Mouse (Mus musculus): ENCODE results near the gene Zic5.

The Zic5 gene

DNA sequence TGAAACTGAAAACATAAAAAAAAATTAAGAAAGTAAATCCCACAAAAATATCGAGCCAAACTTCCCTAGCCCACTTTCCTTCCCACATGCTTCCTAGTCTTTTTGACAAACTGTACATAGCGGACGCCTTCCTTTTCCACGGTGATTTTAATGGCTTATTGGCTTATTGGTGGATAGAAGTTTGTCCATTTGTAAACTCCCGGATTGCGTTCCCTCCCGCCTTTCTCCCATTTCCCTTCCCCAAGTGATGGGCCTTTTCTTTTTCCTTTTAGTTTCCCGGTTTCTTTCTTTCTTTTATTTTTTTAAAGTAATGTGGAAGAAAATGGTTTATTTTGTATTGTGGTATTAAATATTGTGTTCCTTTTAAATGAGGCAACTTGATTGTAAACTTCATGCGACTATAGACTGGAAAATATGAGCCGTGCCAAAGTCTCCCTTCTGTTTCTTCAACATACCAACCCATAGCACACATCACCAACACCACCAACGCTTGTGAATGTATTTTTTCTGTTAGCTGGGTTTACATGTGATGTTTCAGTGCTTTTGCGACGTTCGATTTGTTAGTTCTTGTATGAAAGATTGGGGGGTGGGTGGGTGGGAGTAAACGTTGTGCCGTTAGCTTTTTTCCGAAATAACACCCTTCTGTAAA is 14.1 kb upstream of the Zic5 start:
- DNase-seq = no peak

DNA sequence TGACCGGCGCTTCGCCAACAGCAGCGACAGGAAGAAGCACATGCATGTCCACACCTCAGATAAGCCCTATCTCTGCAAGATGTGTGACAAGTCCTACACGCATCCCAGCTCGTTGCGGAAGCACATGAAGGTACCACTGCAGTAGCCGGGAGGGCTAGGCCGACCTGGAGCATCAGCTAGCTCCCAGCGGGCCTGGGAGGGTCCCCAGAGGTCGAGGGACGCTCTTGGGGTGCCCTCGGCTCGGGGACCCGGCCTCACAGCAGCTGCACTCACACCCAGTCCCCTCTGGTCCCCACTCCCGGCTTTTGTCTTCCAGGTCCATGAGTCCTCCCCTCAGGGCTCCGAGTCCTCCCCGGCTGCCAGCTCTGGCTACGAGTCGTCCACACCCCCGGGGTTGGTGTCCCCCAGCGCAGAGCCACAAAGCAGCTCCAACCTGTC is 13.1 kb upstream of the Zic5 start:
- DNase-seq = no peak

DNA sequence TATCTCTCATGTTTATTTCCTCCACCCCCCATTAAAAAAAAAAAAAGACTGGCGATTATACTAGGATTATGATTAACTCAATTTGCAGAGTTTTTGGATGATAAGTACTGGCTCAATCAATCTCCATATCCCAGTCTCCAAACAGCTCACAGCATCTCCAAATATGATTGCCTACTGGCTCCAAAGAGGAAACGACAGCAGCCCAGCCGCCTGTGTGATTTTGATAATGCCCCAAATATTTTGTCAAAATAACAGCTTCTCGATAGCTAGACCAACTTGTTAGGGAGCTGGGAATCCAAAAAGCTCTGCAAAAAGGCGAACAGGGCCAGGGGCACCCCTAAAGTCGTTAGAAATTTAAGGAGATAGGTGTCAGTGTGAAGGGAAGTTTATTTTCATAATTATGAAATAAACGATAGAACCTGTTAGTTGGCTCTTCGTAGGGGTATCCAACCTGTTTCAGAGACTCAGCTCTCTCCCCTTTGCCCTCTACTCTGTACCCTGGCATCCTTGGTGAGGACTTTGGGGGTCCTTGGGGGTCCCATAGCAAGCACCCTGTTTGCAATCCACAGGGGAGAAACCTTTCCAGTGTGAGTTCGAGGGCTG is 12.6 kb upstream of the Zic5 start:
- no peak for DNase-seq

DNA sequence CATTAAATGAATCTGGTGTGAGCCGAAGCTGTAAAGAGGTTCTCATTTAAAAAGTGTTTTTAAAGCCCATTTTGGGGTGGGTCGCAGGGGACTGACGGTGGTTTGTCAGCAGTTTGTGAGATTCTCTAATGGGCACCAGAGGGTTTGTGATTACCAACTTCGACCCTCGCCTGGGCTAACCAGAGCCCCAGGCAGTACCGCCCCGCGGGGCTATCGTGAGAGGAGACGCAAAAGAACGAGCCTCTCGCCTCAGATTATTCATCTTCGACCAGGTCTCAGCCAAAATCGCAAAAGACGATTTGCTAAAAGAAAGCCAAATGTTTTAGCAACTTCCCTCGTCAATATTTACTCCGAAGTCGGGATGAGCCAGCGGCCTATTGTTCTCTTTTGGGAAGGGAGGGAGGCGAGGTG is 11.8 kb upstream of the Zic5 start:
- no peak for DNase-seq

DNA sequence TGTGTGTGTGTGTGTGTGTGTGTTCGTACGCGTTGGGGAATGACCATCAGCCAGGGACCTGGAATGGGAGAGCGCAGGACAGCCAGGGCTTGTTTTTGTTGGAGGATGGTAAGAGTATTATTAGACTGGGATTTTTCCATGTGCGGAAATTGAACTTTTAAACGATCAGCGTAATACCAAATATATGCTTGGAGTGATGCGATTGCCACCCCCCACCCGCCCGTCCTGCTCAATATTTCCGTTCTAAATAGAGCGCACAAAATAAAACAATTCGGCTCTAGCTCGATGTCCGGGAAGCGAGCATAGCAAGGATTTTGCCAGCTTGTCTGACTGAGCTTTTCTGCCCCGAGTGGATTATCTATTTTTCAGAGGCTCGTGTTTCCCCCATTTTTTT is 11.3 kb upstream of the Zic5 start:
- DNase-seq = no peak

DNA sequence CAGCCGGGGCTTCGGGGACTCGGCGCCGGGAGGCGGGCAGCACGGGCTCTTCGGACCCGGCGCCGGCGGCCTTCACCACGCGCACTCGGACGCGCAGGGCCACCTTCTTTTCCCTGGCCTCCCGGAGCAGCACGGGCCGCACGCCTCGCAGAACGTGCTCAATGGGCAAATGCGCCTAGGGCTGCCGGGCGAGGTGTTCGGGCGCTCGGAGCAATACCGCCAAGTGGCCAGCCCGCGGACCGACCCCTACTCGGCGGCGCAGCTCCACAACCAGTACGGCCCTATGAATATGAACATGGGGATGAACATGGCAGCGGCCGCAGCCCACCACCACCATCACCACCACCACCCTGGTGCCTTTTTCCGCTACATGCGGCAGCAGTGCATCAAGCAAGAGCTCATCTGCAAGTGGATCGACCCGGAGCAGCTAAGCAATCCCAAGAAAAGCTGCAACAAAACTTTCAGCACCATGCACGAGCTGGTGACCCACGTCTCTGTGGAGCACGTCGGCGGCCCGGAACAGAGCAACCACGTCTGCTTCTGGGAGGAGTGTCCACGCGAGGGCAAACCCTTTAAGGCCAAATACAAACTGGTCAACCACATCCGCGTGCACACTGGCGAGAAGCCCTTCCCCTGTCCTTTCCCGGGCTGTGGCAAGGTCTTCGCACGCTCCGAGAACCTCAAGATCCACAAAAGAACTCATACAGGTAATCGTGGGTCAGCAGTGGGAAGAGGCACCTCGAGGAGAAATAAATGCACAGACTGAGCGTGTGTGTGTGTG is 10.8 kb upstream of the Zic5 start:
- no peak for DNase-seq

DNA sequence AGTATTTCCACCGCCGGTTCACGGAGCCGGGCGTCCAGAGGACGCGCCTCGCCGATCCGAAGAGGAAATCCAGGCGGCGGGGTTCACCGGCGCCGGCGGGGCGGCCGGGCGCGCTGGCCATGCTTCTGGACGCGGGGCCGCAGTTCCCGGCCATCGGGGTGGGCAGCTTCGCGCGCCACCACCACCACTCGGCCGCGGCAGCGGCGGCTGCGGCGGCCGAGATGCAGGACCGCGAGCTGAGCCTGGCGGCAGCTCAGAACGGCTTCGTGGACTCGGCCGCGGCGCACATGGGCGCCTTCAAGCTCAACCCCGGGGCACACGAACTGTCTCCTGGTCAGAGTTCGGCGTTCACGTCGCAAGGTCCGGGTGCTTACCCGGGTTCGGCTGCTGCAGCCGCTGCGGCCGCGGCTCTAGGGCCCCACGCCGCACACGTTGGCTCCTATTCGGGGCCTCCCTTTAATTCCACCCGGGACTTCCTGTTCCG is 10.1 kb upstream of the Zic5 start:
- DNase-seq = no peak

DNA sequence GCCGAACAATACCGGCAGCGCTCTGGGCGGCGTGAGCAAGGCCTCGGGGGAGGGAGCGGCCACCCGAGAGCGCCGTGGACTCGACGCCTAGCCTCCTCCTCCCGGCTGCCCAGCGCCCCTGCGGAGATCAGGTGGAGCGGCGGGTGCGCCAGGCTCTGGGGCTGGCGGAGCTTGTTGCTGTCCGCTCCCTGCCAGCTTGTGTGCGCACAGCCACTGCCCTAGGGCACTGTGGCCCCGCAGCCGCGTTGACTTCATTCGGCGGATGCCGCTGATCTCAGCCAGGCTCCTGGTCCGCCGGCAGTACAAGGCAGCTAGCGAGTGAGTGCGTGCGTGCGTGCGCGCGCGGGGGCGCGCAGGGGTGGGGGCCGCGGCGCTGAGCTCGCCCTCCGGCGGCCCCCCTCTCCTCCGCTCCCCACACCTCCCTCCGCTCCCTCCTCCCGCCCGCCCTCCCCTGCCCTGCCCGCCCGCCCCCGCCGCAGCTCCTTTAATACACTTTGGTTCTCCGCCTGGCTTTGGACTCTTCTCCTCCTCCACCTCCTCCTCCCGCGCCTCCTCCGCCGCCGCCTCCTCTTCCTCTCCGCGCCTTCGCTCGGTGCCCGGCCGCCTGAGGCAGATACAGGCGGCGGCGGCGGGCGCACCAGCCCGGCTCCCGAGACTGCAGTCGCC is 9.5 kb upstream of the Zic5 start, which contains the start of gene Zic2:
TSS of gene Zic2 (plus strand) at position 545 of the 666 bp plus-strand sequence.
- DNase-seq = no peak

DNA sequence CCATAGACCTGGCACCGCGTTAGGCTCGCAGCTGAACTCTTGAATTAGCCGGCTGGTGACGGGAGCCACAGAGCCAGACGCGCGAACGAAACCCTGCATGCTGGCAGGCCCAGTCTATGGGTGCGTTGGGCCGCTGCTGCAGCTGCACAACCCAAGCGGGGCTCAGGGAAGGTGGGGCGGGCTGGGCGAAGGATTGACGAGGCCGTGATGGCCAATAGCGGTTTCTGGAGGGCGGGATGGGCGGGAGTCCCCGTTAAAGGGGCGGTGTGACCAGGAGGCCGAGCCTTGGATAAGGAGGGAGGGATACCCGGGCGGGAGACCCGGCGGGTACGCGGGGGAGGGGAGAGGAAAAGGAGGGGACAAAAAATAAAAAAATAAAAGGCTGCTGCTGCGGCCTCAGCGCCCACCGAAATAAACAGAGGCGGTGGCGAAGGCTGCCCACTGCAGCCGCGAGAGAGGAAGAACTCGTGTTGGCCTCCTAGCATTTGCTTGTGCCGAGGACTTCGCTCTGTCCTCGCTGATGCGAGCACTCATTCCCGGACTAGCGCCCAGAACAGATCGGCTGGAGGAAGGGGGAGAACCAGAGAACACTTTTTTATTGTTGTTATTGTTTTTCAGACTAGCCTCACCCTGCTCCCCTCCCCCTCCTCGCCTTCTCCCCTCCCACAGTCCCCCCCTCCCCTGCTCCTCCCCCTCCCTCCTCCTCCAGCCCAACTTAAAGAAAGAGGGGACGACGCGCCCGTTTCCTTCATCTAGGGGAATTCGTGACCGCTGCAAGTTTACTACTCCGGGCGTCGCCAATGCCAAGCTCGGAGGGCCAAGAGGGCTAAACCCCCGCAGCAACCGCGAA is 8.8 kb upstream of the Zic5 start:
- DNase-seq = no peak

DNA sequence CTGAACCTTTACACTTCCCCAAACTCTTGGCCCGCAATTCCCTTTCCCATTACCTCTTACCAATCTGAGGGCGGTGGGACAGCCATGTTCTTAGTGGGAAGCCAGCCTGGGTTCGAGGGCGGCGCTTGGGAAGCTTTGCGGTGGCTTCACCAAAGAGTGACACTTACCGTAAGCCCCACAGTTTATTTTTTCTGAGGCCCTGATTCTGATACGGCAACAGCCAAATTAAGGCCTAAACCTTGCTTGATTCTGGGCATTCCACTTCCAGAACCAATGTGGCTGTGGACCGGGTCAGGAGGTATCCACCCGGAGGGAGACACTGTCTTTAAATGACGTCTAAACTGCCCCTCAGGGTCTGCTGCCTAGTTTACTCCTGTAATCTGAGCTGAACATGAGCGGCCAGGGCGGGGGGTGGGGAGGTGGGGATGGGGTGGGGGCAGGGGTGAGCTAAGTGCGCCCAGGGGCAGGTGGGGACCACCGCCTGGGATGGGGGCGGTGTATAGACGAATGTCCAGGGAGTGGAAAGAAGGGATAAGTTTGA is 7.8 kb upstream of the Zic5 start:
- no peak for DNase-seq

DNA sequence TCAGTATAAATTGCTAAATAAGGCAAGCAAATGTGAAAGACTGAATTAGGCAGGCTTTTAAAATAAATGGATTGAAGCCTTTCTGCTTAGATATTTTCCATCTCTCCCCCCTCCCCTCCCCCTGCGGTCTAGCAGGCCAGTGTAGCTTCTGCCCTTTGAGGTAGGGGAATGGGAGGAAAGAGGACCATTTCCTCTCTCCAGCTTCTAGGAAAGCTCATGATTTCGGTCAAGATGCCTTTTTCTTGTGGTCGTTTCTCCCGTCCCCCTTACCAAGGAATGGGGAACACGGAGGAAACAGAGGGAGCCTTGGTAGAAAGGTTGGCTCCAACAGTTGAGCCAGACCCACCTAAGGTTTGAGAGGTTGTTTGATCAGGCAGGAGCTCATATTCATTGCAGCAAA is 7.2 kb upstream of the Zic5 start:
- no peak for DNase-seq

DNA sequence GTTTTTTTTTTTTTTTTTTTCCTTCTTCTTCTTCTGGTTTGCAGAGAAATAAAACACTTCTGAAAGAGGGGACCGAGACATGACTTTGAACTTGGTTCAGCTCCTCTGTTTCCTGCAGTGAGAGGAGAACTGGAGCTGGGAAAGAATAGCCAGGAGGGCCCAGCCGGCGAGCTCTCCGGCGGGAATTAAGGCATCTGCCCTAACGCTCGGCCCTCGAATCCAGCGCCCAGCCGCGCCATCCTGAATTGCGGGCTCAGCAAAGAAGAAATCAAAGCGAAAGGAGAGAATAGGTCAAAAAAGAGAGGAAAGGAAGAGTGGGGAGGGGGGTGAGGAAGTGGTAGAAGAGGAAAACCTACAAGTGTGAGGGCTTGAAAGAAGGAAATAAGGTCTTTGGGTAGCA is 6.7 kb upstream of the Zic5 start:
- no peak for DNase-seq

DNA sequence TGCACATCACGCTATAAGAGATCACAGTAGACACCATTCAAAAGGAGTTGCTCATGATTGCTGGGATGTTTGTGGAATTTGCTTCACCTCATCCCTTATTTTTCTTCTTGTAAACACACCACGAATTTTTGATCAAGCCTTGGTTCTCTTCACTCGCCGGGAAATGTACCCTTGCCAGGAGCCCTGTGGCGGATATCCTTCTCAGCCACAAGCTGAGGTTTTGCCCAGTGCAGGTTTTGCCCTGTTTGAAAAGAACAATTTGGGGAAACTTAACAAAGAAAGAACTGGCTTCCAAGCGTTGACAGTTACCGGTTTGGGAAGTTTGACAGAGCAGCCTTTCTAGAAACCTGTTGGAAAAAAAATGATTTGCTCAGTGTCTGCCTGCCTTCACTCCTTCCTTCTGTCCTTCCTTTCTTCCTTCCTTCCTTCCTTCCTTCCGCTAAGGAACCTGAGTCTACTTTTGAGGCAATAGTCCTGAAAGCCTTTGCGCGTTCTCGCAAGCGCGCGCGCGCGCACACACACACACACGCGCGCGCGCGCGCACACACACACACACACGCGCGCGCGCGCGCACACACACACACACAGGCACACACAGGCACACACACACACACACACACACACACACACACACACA is 6.1 kb upstream of the Zic5 start:
- no peak for DNase-seq

DNA sequence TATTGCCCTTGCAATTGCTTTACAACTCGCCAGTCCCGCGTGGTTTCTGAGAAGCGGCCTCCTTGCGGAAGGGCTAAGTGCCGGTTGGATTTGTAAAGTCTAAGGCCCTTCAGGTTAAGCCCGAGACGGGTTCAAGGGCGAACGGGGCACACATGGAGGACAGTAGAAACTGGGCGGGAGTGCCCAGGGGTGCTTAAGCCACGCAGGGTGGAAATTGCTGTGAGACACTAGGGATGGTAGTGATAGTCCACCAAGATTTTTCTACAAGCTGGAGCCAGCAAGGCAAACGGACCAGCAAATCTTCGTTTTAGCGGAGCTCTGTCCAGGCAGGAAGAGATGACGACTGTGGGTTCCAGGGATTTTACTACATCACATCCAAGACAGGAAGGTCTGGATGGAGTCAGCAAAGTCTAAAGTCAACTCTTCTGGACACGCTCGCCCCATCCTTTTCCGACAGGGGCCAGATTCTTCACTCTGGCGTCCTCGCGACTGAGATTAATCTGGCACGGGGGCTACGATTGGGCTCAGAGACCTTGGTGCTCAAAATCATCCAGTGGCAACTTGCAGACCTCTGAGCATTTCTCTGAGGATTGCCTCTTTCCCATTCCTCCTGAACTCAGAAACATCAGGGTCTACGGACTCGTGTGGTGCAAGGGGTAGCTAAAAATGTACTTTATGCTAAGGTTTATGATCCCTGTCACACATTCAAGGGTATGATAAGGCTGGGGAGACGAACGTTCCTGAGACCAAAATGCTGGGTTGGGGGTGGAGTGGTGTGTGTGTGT is 3.7 kb upstream of the Zic5 start:
- no peak for DNase-seq

DNA sequence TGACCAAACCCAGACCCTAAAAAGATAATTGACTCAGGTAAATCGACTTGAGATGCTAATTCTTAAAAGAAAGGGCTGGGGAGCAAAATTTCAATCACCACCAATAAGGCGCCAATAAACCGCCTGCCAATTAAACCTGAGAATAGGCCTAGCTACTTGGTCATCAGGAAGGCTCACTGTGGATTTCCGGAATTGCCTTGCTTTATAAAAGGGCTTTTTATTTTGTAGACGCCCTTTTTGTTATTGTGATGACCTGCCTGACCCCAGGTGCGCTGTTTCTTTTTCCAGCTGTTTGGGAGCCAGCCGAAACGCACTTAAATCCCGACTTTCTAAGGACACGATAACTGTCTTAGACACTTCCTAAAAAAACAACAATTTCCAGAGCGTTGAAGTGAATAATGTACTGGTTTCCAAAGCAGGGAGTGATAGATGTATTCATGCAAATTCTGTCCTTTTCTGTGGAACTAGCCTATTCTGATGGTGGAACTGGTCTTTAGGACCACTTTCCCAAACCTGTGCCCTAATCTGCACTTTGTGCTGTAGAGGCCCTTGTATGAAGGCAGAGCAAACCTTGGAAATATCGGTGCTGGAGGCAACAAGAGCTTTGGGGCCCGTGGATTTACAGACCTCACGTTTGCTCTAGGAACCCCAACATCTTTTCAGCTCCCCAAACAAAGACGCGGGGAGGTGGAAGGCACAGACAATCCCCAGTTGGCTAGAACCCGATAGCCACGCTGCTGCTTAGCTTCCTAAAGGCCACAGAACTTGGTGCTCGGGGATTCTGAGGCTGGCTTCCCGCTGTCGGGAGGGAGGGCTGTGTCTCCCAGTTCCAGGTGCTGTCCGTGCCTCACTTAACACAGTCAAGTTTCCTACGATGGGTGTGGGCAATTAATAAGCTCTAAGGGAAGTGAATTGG is 2.7 kb upstream of the Zic5 start:
- DNase-seq = no peak

DNA sequence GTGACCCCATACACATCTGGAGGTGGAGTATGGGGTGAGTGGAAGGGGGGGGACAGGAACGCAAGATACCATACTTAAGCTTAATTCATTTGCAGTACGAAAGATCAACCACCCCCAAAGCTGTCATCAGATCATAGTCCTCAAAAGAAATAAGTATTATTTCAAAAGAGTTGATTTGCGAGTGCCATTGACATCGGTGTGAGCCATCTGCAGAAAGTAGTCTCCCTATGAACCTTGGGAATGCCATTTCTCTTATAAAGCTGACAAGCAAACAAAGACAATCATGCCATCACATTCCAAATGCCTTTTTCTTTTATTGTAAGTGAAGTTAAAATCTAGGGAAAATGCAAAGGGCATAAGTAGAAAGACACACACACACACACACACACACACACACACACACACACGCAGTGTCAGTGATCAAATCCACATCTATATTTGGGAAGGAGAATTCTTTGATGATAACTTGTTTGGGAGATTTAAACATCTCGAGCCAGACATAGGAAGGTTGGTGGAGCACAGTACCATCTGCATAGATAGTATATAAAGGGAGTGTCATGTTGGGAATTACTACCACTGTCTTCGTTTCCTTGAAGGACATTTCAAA is 1.4 kb upstream of the Zic5 start:
- no peak for DNase-seq

DNA sequence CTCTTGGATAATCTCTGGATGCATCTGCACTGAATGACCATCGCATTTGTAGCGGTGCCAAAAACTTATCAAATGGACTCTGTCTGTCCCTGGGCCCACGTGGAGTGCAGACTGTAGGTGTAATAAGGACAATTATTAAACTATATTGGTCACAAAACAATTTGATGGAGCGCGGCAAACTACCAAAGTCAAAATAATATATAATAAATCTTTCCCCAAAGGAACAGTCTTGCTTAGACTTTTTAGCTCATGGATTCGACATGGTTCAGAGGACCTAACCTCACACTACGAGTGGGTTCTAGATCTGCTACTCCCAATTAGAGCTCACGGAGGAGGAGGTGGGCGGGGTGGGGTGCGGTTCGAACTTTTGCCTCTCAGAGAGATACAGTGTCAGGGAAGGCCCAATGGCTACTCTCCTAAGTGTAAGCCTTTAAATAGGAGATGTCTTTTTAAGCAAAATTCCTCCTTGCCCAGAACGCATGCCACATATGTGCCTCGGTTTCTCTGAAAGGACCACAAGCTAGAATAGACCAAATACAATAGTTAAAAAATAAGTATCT is 534 bp upstream of the Zic5 start:
- DNase-seq = no peak

DNA sequence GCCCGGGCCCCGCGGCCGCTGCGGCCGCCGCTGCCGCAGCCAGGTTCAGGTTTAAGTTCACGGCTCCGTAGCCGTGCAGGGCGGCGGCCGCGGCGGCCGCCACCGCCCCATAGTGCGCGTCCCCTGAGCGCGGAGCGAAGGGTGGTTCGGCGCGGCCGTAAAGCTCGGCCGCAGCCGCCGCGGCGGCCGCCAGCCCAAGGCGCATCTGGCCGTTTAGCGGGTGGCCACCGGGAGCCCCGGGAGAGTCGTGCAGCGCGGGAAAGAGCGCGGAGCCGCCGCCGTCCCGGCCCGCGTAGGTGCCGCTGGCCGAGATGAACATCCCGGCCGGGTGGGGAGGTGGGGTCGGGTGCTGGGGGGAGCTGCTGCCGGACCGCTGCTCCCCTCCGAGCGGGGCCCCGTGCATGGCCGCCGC is 1.1 kb downstream of the Zic5 start:
- no peak for DNase-seq
